Mouse (Mus musculus): Measurements from ENCODE around the gene Traf4. TPM values are rescaled to one million over a fixed set of nuclear protein-coding genes. Genes with fewer than 3 reads are reported as not detected.
A peak's percentile ranks its signal among the peaks of the same experiment; 100 is the strongest.
"Not testable (repeated sequence)": the region's sequence is repeated elsewhere in the genome, so short reads cannot be mapped to it uniquely, and the experiment has no call there.

Traf4 gene
- polyA plus RNA-seq, 1 experiment from 2014 or later, result 57.5 TPM

DNA sequence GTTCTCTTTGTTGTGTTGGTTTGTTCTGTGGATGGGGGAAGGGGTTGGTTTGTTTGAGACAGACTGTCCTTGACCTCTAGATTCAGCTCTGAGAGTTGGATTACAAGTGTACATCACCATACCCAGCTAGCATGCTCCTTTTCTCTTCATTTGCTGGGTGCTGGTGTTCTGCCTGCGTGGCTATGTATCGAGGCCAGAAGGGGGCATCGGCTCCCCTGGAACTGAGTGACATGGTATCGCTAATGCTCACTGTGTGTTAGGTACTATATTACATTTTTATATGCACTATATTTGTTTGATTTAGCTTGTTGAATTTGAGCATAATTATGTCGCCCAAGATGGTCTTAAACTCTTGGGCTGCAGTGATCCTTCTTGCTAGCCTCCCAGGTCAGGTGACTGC, 19.2 kb downstream of the Traf4 start:
- no peak for DNase-seq (ENCODE audit: low spot score)

DNA sequence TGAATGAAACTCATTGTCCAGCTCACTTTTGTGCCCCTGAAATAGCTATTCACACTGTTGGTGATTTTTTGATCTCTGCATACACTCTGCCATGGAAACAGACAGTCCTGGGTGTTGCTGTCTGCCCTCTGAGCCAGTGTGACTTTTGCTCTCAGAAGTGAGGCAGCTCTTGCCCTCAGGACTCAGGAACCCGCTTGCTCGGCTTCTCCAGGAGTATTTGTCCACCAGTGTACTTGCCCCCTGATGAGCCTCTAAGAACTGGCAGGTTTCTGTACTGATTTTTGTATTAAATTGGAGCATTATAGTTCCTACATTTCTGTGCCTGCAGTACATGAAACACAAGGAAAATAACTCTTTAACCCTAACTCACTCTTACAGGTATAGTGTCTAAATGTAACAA, 21.9 kb downstream of the Traf4 start:
- no peak for DNase-seq (ENCODE audit: low spot score)

DNA sequence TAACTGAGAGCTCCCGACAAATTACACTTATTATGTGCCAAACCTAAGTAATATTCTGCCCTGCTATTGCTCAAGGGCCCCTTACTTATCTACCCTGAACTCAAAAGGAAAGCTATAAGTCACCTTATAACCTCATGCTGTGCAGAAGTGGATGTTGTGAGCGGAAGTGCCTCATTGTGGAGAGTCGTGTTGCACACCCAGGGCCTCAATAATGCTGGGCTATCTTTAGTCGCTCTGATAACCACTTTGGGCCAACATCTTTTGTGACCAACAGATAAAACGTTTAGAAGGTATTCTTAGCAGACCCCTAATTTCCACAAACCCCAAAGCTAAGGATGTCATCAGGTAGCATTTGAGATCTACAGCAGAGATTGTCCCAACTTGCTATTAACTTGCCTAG, 24.7 kb downstream of the Traf4 start:
- no peak for DNase-seq (ENCODE audit: low spot score)

DNA sequence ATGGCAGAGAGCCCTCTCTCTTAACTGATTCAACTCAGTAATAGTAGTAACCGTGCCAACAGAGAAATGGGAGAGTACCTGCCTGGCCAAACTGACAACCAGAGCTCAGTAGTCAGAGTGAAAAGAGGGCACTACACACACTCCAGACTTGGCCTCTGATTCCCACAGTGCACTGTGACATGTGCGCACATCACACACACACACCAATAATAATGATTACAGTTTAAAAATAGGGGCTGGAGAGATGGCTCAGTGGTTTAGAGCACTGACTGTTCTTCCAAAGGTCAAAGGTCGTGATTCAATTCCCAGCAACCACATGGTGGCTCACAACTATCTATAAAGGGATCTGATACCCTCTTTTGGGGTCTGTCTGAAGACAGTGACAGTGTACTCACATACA, 27.4 kb downstream of the Traf4 start:
- no peak for DNase-seq (ENCODE audit: low spot score)

DNA sequence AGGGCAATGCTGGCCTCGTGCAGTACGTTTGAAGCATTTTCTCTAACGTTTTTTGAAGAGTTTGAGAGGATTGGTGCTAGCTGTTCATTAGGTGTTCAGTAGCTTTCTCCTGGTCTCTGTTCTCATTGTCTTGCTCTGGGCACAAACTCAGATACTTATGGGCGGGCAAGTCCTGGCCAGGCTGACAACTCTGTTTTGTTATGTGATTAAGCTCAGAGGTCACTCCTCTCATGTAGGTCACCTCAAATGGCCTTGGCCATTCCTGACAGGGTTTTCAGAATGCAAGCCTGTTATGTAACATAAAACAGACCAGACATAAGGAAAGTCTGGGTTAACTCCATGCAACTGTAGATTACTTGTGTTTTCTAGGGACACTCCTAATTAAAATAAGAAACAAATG, 27.8 kb downstream of the Traf4 start:
- DNase-seq (ENCODE audit: low spot score), result no peak

DNA sequence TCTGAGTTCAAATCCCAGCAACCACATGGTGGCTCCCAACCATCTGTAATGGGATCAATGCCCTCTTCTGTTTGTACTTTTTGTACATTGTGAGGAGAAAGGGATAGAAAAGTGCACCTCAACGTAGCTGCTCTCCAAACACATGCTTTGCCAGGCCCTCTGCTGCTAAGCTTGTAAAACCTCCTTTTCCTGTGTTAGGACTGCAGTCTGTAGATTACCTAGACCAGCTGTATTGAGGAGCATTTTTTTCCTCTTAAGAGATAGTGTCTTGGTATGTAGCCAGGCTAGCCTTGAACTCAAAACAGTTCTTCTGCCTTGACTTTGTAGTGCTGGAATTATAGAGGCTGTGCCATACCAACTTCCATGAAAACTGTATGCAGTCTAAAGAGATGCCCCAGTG, 29.3 kb downstream of the Traf4 start:
- DNase-seq (ENCODE audit: low spot score), result no peak

DNA sequence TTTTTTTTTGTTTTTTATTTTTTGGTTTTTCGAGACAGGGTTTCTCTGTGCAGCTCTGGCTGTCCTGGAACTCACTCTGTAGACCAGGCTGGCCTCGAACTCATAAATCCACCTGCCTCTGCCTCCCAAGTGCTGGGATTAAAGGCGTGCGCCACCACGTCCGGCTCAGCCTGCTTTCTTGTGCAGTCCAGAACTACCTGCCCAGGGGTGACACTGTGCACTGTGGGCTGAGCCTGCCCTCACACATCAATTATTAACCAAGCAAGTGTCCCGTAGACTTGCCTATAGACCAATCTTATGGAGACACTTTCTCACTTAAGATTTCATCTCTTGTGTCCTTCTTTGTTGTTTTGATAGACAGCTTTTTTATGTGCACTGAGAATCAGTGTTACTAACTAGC, 30.1 kb downstream of the Traf4 start:
- not testable (repeated sequence) for DNase-seq (ENCODE audit: low spot score)

DNA sequence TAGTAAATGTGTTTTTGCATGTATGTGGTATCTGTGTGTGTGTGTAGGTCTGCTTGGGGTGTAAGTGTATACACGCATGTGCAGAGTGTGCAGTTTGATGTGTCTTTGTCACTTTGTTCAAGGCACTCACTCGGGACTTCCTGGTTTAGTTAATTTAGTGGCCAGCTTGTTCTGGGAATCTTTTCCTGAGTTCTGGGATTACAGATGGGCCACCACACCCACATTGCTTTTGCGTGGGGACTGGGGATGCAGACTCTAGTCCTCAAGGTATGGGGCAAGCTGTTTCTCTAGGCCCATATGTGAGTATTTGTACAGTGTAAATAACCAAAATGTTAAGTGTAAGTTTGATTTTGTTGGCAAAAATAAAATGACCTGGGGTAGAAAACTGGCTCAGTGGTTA, 31.0 kb downstream of the Traf4 start:
- no peak for DNase-seq (ENCODE audit: low spot score)

DNA sequence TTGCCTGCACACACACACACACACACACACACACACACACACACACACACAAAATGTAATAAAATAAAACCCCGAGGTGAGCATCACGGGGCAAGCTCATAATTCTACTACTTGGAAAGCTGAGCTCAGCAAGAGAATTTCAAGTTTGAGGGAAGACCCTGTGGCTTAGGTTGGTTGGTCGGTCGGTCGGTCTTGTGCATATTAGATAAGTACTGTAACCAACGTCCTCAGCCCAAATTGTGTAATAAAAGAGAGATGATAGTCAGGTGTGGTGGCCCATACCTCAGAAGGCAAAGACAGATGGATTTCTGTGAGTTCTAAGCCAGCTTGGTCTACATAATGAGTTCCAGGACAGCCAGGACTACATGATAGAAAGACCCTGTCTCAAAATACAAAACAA, 31.5 kb downstream of the Traf4 start:
- no peak for DNase-seq (ENCODE audit: low spot score)

DNA sequence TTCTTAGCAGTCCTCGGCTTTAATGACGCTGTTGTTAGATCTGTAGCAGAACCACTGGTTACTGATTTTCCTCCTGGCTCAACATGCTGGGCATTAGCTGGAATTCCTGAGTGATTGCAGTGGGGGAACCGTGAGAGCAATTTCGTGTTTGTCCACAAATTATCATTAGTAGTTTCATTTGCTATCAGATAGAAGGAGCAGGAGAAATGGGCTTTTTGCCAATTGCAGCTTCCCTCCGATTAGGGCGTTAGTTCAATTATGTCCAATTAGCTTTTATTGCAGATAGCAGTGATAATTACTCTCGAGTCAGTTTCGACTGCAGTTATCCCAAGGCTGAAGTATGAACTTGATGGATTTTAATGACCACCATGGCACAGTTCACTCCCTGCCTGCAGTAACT, 35.9 kb downstream of the Traf4 start:
- DNase-seq (ENCODE audit: low spot score), result no peak

DNA sequence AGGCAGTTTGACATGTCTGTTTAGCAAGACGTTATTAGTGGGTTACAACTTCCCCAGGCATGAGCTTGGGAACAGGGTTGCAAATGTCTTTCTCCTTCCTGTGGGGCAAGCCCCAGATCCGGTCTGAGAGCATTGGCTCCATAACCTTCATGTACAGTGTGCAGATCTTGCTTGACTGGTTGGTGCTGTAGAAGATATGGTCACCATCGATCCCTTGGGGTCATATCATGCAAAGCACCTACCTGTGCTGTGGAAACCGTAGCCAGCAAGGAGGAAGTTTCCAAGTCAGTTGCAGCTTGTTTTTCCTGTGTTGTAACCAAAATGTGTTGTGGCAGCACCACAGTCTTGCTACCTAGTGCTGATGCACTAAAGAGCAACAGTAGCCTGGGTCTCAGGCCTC, 38.6 kb downstream of the Traf4 start:
- no peak for DNase-seq (ENCODE audit: low spot score)

DNA sequence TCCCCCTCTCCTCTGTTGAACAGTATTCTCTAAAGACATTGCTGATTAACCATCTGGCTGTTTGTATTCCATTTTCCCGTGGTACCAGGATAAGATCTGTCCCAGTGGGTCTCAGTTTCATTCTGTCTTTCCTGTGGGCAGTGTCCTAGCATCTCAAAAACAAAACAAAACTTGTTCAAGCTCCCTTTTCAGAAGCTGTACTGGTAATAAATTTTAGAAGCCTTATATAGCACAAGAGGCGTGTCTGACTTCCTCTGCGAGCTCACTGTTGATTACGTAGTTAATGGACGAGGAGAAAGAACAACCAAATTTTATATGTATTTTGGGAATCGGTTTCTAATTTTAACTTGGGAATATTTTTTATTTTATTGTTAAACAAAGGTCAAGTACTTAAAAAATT, 39.7 kb downstream of the Traf4 start:
- DNase-seq (ENCODE audit: low spot score), result no peak

DNA sequence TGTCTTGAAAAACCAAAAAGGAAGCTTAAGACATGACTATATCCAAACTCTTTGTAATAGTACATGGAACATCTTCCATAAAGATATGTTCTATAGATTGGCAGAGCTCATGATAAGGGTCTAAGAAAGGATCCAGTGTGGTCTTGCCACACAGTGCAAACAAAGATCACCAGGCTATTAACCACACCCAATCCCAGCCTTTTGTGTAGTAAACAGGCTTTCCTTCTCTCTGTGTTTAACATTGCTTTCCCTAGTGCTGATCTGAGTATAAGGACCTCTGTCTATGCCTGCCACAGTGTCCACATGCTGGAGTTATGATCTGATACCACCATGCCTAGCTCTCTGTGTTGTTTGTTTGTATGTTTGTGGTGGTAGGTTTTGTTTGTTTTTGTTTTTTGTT, 41.6 kb downstream of the Traf4 start:
- DNase-seq (ENCODE audit: low spot score), result no peak

DNA sequence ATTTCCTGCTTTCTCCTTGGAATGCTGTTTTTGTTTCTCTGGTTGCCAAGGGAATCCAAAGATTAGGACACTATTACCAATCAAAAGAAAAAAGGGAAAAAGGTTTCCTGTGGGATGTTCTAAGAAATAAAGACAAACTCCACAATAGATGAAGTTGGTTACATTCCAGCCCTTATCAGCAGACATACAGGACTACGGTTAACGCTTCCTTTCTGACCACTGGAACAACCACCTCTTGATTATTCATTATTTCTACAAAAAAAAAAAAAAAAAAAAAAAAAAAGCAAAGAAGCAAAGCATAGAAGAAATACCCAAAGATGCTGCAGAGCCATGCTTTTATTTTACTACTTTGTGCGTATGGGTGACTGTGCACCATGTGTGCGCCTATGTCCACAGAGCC, 42.6 kb downstream of the Traf4 start:
- no peak for DNase-seq (ENCODE audit: low spot score)

DNA sequence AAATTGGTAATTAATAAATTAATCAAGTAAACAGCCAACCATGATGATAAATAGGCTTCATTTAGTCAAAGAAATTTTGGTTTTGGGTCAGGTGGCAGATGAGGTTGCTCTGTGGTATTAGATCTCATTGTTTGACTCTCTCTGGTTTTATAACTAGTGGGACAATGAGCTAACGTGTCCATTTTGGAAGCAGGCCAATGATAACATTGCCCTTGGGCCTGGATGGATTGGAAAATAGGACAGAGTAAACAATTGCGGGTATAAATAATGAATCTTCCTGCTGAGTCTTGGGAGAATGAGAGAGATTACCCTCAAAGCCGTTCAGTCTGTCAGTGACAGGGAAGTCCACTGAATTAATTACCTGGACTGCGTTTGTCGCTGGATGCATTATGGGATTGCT, 44.2 kb downstream of the Traf4 start:
- no peak for DNase-seq (ENCODE audit: low spot score)

DNA sequence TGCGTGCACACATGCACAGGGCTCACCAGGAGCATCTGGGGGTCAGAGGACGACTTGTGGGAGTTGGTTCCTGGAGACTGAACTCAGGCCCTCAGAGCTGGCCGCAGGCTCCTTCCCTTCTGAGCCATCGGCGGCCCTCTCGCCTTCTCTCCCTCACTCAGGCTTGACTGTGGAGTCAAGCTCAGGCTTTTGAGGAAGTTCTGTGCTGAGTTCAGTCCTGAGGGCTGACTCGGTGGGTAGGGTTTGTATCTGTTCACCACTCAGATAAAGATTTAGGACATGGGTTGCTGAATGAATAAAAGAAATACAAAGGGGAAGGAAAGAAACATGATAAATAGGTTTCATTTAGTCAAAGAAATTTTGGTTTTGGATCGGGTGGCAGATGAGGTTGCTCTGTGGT, 45.5 kb downstream of the Traf4 start:
- DNase-seq (ENCODE audit: low spot score), result no peak

DNA sequence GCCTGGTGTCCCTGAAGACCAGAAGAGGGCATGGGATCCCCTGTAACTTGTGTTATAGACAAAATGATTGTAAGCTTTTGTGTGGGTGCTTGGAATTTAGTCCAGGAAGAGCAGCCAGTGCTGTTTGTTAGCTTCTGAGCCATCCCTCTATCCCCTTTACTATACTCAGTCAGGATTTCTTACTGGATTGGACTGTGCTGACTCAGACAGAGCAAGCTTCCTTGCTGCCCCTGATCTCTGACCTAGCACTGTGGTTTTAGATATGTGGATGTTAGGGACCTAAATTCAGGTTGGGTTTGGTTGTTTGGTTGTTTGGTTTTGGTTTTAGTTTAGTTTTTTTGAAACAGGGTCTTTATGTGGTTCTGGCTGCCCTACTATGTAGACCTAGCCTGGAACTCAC, 46.9 kb downstream of the Traf4 start:
- DNase-seq (ENCODE audit: low spot score), result no peak

DNA sequence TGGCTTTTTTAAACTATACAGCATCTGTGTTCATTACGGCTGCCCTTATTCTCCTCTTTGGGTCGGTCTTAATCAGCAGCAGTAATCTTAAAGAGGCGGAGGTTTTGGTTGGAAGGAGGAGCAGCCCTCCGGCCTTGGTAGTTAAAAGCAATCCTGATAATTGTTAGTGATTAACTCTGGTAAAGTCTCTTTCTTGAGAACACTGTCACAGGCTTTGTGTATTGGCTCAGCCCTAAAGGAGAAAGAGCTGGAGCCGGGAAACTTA, 49.3 kb downstream of the Traf4 start:
- no peak for DNase-seq (ENCODE audit: low spot score)

DNA sequence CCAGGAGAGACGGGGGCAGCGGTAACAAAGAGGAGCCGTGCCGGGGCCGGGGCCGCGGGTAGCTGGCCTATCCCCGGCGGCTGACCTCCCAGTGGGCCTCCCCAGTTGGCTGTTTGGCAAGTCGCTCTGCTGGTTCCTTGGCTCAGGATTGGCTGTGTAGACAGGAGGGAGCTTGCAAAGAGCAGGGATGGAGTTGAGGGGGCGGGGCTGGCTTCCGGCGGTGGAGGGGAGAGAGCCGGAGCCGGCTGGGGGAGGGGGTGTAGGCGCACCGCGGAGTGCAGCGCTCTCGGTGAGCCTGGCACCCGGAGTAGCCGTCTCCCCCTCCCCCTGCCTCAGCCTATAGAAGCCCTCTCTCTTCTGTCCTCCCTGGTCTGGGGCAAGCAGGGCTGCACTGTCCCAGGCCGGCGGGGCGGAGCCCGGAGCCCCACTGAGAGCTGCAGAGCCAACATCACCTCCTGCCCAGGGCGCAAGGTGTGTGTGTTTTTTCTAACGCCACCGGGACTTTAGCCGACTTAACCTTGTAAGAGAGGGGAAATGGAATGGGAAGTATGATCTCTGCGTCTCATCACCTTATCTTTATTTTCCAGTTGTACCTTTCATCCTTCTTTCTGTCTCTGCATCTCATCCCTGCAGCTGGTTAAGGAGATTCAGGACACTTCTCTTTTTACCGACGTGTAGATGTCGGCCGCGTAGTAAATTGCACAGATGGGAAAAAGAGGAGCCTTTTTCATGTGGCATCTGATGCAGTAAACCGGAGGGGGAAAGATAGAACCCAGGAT, 49.8 kb downstream of the Traf4 start:
- peak; percentile 87 for DNase-seq (ENCODE audit: low spot score)

DNA sequence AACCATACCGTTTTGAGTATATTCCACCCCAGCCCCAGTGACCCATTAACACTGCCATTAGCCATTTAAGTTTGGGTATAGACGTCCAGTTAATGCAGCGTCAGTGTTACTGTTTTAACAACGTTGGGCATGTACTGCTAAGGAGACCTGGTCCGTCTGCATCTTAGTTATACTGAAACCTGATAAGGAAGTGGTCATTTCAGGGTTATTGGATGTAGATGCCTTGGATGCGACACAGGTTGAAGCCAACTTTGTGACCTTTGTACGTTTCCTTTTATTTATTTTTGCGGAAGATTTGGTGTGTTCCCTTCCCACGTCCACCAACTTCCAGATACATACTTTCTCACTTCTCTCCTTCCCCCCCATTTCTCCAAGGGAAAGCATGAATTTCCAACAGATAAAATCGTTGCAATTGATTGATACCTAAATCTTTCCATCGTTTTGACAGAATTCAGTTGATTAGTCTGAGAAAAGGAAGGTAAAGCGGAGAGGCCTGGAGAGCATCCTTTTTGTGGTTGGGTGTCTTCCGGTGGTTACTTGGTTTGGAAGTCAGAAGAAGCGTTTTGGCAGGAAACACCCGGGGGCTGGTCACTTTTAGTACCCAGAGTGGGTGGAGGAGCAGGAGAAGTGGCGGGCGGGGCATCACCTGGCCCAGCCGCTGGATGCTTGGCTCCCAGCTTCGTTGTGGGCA, 50.6 kb downstream of the Traf4 start:
- DNase-seq (ENCODE audit: low spot score), result no peak

DNA sequence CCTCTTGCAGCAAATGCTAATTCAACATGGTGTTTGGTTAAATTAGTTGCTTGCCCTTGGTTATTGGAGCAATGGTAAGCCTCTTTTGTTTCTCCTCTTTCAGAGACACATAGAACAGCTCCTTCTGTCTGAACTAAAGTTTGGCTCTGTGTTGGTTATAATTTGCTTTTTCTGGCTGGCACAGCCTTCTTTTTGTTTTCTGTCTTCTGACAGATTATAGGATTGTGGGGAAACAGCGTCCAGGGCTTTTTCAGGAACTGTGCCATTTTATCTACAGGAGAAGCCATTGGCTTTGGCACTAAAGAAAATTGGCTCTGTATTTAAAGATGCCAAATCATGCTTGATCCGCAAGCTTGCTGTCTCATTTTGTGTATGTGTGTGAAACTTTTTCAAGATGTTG, 51.8 kb downstream of the Traf4 start:
- no peak for DNase-seq (ENCODE audit: low spot score)
